Mouse (Mus musculus) forebrain, embryonic 12.5 days (tissue): ENCODE measurements around the gene Nnmt. TPM values are rescaled to one million over a fixed set of nuclear protein-coding genes. Genes with fewer than 3 reads are reported as not detected.

ENCODE experiments used
- ATAC-seq: fragments of 200-750 bp; cut with Nextera tagmentation; 2 replicates; pipeline ENCODE4 v1.8.0; 2017; ENCODE audit warnings: moderate TSS enrichment; ENCODE audit not compliant: low FRiP score
- H3K27ac ChIP-seq: fragments of 300-500 bp; sonication (generic); 2 replicates; pipeline ENCODE4 v1.5.1; 2016; ENCODE audit warnings: mild to moderate bottlenecking
- H3K27me3 ChIP-seq: fragments of 300-500 bp; sonication (generic); 2 replicates; pipeline ENCODE4 v1.6.1; 2016; ENCODE audit warnings: mild to moderate bottlenecking
- H3K36me3 ChIP-seq: fragments of 300-500 bp; sonication (generic); replicated peaks from 2 replicates; pipeline ENCODE4 v1.6.1; 2016; ENCODE audit warnings: mild to moderate bottlenecking
- H3K4me1 ChIP-seq: fragments of 300-500 bp; sonication (generic); 2 replicates; pipeline ENCODE4 v1.6.1; 2016
- H3K4me2 ChIP-seq: fragments of 300-500 bp; sonication (generic); 2 replicates; pipeline ENCODE4 v1.6.1; 2016; ENCODE audit warnings: mild to moderate bottlenecking, moderate library complexity
- H3K4me3 ChIP-seq: fragments of 300-500 bp; sonication (generic); replicated peaks from 2 replicates; pipeline ENCODE4 v1.5.1; 2016; ENCODE audit warnings: mild to moderate bottlenecking
- H3K9ac ChIP-seq: fragments of 300-500 bp; sonication (generic); 2 replicates; pipeline ENCODE4 v1.6.1; 2016; ENCODE audit warnings: mild to moderate bottlenecking
- H3K9me3 ChIP-seq: fragments of 300-500 bp; sonication (generic); 2 replicates; pipeline ENCODE4 v1.6.1; 2016
- WGBS: fragments of 180-500 bp; shearing (Covaris S2); methylation state at CpG from one replicate; pipeline ENCODE4 v1.1.7; 2016; 5-methylcytosine and 5-hydroxymethylcytosine counted together
- polyA plus RNA-seq: library from polyadenylated mRNA; unstranded; fragments of >200 nt; fragmentation: Nextera tagmentation; extraction: Ambion mirVana; gene quantifications from 2 replicates; pipeline ENCODE4 v1.2.1, GENCODE M21; 2016

The Nnmt gene
- 1.2 and 2.1 TPM in 2 replicates for polyA plus RNA-seq

GRCm38 (mm10) chr9:48604939-48605598 is at the start of gene Nnmt:
Nnmt (minus strand) TSS chr9:48605153.
- no peaks in the 10 kb centered on the region for H3K4me1 ChIP-seq
- H3K27ac ChIP-seq: no peak within 1 kb of the TSS
- 62% methylated on average over 8 of the region's 8 CpGs for WGBS

GRCm38 (mm10) chr9:48654730-48655129 is 49.8 kb upstream of the Nnmt start:
- H3K9ac ChIP-seq: no peak overlapping the region
- no peak overlapping the region for H3K4me3 ChIP-seq
- H3K4me2 ChIP-seq: no peak overlapping the region
- ATAC-seq: no peak
- H3K27me3 ChIP-seq: peaks cover 35% of the 10 kb centered on the region
- no peaks in the 10 kb centered on the region for H3K9me3 ChIP-seq
- no peaks in the 10 kb centered on the region for H3K36me3 ChIP-seq
- 15% methylated on average over 8 of the region's 8 CpGs for WGBS
- H3K4me1 ChIP-seq: peaks cover 34% of the 10 kb centered on the region
- no peak overlapping the region for H3K27ac ChIP-seq

More at GRCm38 (mm10) chr9:48604939-48605598, at the start of gene Nnmt:
- Histone ChIP-seq H3K4me2 (no peak within 1 kb of the TSS), H3K36me3 (no peaks in the 10 kb centered on the region), H3K4me3 (no peak within 1 kb of the TSS), H3K9me3 (no peaks in the 10 kb centered on the region), H3K9ac (no peak within 1 kb of the TSS), H3K27me3 (no peaks in the 10 kb centered on the region)
- no peak for ATAC-seq

- no peak for ATAC-seq
- H3K27ac ChIP-seq: no peak overlapping the region
These were observed 48.6 kb upstream of the Nnmt start for GRCm38 (mm10) chr9:48653399-48654070.

GRCm38 (mm10) chr9:48652026-48652425 is 47.1 kb upstream of the Nnmt start:
- no peak overlapping the region for H3K9ac ChIP-seq
- H3K9me3 ChIP-seq: no peaks in the 10 kb centered on the region
- peaks cover 61% of the 10 kb centered on the region for H3K4me1 ChIP-seq
- no peaks in the 10 kb centered on the region for H3K36me3 ChIP-seq
- no peak overlapping the region for H3K4me2 ChIP-seq
- H3K27ac ChIP-seq: no peak overlapping the region
- H3K4me3 ChIP-seq: no peak overlapping the region
- ATAC-seq: no peak
- WGBS: 21% methylated on average over 4 of the region's 4 CpGs
- H3K27me3 ChIP-seq: peaks cover 42% of the 10 kb centered on the region

More at GRCm38 (mm10) chr9:48653399-48654070, 48.6 kb upstream of the Nnmt start:
- no peak overlapping the region for H3K9ac ChIP-seq
- peaks cover 39% of the 10 kb centered on the region for H3K27me3 ChIP-seq
- H3K4me1 ChIP-seq: peaks cover 46% of the 10 kb centered on the region
- H3K36me3 ChIP-seq: no peaks in the 10 kb centered on the region
- 57% methylated on average over 7 of the region's 7 CpGs for WGBS
- H3K9me3 ChIP-seq: no peaks in the 10 kb centered on the region
- no peak overlapping the region for H3K4me3 ChIP-seq
- H3K4me2 ChIP-seq: no peak overlapping the region

GRCm38 (mm10) chr9:48650846-48651245 is 45.9 kb upstream of the Nnmt start:
- H3K9me3 ChIP-seq: no peaks in the 10 kb centered on the region
- ATAC-seq: no peak
- H3K9ac ChIP-seq: no peak overlapping the region
- no peak overlapping the region for H3K4me2 ChIP-seq
- H3K27ac ChIP-seq: no peak overlapping the region
- 81% methylated on average over 2 of the region's 2 CpGs for WGBS
- H3K36me3 ChIP-seq: no peaks in the 10 kb centered on the region
- H3K4me3 ChIP-seq: no peak overlapping the region
- H3K4me1 ChIP-seq: peaks cover 56% of the 10 kb centered on the region
- peaks cover 43% of the 10 kb centered on the region for H3K27me3 ChIP-seq

GRCm38 (mm10) chr9:48649851-48650685 is 45.1 kb upstream of the Nnmt start:
- H3K9me3 ChIP-seq: no peaks in the 10 kb centered on the region
- 0 out of 2 replicates have a peak overlapping the region, but pooled peaks have one; percentile 50 for H3K9ac ChIP-seq
- H3K27ac ChIP-seq: no peak overlapping the region
- peaks cover 49% of the 10 kb centered on the region for H3K4me1 ChIP-seq
- H3K4me3 ChIP-seq: peak overlapping the region; percentile 19; the same call in 1 of the 2 replicates
- peaks cover 39% of the 10 kb centered on the region for H3K27me3 ChIP-seq
- no peaks in the 10 kb centered on the region for H3K36me3 ChIP-seq
- ATAC-seq: no peak
- WGBS: 22% methylated on average over 17 of the region's 17 CpGs
- peak overlapping the region; percentile 49 for H3K4me2 ChIP-seq

GRCm38 (mm10) chr9:48649098-48649766 is 44.3 kb upstream of the Nnmt start:
- peak overlapping the region; percentile 49 for H3K4me2 ChIP-seq
- 0 out of 2 replicates have a peak, but pooled peaks cover 3% of the 10 kb centered on the region for H3K9me3 ChIP-seq
- H3K36me3 ChIP-seq: no peaks in the 10 kb centered on the region
- ATAC-seq: peak; percentile 73
- peaks cover 43% of the 10 kb centered on the region for H3K4me1 ChIP-seq
- H3K27ac ChIP-seq: peak overlapping the region; percentile 72
- 2% methylated on average over 22 of the region's 22 CpGs for WGBS
- peak overlapping the region; percentile 50 for H3K9ac ChIP-seq
- H3K27me3 ChIP-seq: peaks cover 39% of the 10 kb centered on the region
- peak overlapping the region; percentile 19 for H3K4me3 ChIP-seq

GRCm38 (mm10) chr9:48648285-48649097 is 43.5 kb upstream of the Nnmt start:
- H3K4me3 ChIP-seq: no peak overlapping the region
- peaks cover 43% of the 10 kb centered on the region for H3K4me1 ChIP-seq
- H3K4me2 ChIP-seq: peak overlapping the region; percentile 49
- H3K27ac ChIP-seq: peak overlapping the region; percentile 72
- WGBS: 29% methylated on average over 12 of the region's 12 CpGs
- H3K36me3 ChIP-seq: no peaks in the 10 kb centered on the region
- peak; percentile 15; the same call in 1 of the 2 replicates for ATAC-seq
- H3K9ac ChIP-seq: 0 out of 2 replicates have a peak overlapping the region, but pooled peaks have one; percentile 50
- 0 out of 2 replicates have a peak, but pooled peaks cover 6% of the 10 kb centered on the region for H3K9me3 ChIP-seq
- peaks cover 34% of the 10 kb centered on the region for H3K27me3 ChIP-seq

- WGBS: 14% methylated on average over 10 of the region's 10 CpGs
- Histone ChIP-seq H3K27ac (0 out of 2 replicates have a peak overlapping the region, but pooled peaks have one; percentile 38), H3K4me1 (peaks cover 43% of the 10 kb centered on the region), H3K9ac (no peak overlapping the region), H3K4me2 (peak overlapping the region; percentile 19; the same call in 1 of the 2 replicates), H3K4me3 (no peak overlapping the region), H3K27me3 (peaks cover 34% of the 10 kb centered on the region), H3K36me3 (no peaks in the 10 kb centered on the region), H3K9me3 (0 out of 2 replicates have a peak, but pooled peaks cover 6% of the 10 kb centered on the region)
- peak; percentile 18; the same call in 1 of the 2 replicates for ATAC-seq
These were observed 42.8 kb upstream of the Nnmt start for GRCm38 (mm10) chr9:48647648-48648284.

- Histone ChIP-seq H3K27me3 (peaks cover 34% of the 10 kb centered on the region), H3K27ac (0 out of 2 replicates have a peak overlapping the region, but pooled peaks have one; percentile 38), H3K4me2 (peak overlapping the region; percentile 19; the same call in 1 of the 2 replicates), H3K9me3 (0 out of 2 replicates have a peak, but pooled peaks cover 6% of the 10 kb centered on the region), H3K36me3 (no peaks in the 10 kb centered on the region), H3K4me1 (peaks cover 43% of the 10 kb centered on the region), H3K4me3 (no peak overlapping the region), H3K9ac (no peak overlapping the region)
- ATAC-seq: no peak; the same call in 1 of the 2 replicates
- WGBS: 40% methylated on average over 16 of the region's 16 CpGs
These were observed 42.1 kb upstream of the Nnmt start for GRCm38 (mm10) chr9:48646781-48647647.
